Mouse (Mus musculus) common myeloid progenitor, adult 5-6 weeks (primary cell): ENCODE results near the gene Ang. TPM values are rescaled to one million over a fixed set of nuclear protein-coding genes. Genes with fewer than 3 reads are reported as not detected.

ENCODE experiments used
- ATAC-seq: replicated peaks from 2 replicates; pipeline ENCODE4 v1.8.0; 2016; ENCODE audit warnings: low read depth, mild to moderate bottlenecking, moderate TSS enrichment, inconsistent platforms; ENCODE audit not compliant: poor library complexity, severe bottlenecking
- total RNA-seq: library from RNA; stranded (forward); fragments of 200-1000, 187-1606 nt; gene quantifications from 2 replicates; pipeline ENCODE4 v1.2.3, GENCODE M21; 2017

Ang gene
- total RNA-seq, 1 experiment from 2014 or later = 1.1 TPM

DNA sequence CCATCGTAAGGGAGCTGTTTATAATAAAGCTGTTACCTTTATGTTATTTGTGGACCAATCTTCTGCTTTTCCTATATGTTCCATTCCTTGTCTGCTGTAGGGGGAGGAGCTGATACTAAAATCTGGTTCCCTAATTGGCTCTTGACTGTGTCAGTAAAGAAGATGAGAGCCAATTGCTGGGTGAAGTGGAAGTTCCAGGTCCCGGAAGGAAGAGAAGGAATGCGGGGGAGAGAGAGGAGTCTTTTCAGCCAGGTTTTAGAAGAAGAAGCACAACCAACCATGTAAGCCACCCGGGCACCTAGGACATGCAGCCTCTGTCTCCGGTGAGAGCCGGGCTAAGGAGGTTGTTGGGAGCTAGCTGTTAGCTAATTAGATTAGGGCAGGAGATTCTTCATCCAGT lies 34.7 kb downstream of the Ang start:
- ATAC-seq = no peak

DNA sequence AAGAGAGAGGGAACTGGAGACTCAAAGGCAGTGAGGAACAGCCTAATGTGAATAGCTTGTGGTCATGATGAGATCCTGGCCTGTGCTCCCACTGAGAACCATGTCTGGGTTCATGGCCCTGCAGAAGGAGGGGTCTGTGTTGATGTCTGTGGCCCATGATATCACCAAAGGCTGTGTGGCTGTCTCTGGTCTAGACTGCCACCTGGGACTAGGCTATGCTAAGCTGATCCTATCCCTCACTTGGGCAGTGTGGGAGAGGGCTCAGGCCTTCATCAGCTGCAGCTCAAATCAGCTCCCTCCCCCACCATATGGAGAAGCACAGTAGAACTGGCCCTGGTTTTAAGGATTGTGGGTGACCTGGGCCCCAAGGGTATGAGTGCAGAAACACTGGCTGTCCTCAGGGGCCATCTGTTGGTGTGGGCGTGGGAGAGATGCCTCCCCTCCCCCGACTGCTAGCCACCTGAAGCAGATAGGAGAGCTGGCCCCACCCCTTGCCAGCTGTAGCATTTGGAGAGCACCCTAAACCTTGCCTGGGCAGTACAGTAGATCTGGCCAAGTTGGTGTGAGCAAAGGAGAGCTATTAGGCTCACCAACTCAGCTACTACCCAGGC lies 36.8 kb downstream of the Ang start:
- ATAC-seq = peak; percentile 20; the same call in 1 of the 2 replicates

DNA sequence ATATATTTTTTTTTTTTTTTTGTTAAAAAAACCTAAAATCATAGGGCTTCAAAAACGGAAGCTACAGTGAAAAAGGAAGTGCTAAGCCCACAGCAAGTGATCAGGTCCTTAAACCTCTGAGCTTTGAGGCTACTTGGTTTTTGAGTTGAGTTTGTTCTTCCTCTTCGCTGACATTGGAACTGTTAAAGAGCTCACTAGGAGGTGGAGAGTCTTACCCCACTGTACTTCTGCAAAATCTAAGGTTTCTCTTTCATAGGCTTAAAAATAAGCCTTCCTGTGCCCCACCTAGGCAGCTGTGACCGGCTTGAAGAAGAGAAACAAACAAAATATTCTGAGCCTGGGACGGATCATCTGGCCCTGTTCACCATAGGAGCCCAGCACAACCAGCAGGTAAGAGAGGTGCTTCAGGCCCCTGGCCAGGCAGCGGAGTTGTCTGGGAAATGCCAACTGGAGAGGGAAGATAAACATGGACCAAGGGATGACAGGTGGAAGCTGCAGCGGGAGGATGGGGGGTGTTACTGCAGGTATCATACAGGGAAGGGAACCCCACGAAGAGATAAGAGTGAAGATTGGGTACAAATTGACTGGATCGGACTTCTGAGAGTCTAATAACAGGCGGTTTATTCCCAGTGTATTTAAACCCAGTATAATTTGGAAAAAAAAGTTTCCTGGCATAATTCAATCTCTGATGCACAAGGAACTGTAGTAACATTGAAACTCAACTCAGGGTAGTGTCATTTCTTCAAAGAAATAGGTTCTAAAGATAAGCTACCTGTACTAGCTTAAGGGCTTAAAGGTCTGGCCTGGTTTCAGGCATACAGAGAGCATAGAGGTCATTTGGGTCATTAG lies 38.0 kb downstream of the Ang start:
- peak; percentile 61 for ATAC-seq

- ATAC-seq = no peak
Observed at GRCm38 (mm10) chr14:51129624-51129975, 38.6 kb downstream of the Ang start.

DNA sequence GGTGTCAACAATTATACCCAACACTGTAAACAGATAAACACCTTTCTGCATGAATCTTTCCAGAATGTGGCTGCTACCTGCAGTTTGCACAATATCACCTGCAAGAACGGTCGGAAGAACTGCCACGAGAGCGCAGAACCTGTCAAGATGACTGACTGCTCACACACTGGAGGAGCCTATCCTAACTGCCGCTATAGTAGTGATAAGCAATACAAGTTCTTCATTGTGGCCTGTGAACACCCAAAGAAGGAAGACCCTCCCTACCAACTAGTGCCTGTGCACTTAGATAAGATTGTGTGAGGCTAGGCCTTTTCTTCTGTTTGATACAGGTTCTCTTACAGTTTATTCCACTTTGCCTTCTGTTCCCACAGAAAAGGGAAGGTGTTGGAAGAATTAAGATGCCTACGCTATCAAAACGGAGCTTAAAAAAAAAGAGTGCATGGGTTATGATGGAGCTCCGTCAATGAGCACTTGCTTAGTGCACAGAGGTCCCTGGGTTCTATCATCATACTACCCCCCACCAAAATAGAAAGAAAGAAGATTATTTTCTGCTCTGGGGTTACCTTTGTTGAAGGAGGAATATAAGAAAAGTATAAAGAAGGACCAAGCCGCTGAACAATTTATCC lies 39.5 kb downstream of the Ang start:
- peak; percentile 85 for ATAC-seq

DNA sequence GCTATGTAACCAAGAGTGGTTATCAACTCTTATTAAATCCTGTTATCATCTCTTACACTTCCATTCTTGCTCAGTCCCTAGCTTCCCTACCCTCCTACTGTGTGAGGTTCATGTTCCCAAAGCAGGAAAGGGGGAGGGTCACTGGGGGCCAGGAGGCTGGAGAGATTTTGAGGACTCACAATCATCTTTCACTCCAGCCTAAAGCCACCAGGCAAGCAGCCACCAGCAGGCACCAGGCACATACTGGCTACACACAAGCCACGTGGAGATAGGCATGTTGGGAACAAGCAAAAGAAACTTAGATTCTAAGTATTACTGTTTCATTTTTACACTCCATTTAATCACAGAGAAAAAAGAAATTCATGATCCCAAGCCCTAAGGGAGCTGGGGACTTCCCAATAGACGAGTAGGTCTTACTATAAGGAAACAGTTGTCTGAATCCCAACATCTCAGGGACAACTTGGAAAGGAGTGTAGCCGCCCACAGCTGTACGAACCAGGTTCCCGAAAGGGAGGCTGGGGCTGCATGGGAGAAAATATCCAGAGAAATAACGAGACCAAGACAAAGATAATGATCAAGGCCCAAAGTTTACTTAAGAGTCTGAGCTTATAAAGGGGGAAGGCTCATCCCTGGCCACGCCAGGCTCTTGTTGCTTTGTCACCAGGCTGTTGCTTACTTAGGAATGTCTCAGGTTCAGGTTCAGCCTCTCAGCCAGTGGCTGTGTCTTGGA lies 40.3 kb downstream of the Ang start:
- ATAC-seq = no peak

- ATAC-seq = 0 out of 2 replicates have a peak, but pooled peaks have one; percentile 3
Observed at GRCm38 (mm10) chr14:51132372-51132771, 41.4 kb downstream of the Ang start.

GRCm38 (mm10) chr14:51140342-51140741 lies 49.4 kb downstream of the Ang start:
- 0 out of 2 replicates have a peak, but pooled peaks have one; percentile 22 for ATAC-seq

DNA sequence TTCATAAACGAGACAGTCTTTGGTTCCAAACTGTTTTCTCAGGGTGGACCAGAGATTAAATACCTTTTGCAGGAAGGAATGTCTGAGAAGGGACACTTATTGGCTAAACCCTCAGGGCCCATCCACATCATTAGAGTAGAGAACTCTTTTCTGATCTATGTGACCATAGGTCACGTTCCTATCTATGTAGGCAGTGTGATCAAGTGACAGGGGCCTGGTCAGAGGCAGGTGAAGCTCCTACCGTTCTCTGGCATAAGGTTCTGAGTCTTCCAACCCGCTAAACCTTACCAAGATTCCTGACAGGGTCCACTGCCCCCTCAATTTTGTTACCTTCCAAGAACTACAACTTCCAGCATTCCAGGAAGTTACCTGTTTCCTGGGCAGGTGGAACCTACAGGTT lies 51.2 kb downstream of the Ang start:
- no peak for ATAC-seq

- ATAC-seq = no peak; the same call in 1 of the 2 replicates
Observed at GRCm38 (mm10) chr14:51142568-51142967, 51.6 kb downstream of the Ang start.

DNA sequence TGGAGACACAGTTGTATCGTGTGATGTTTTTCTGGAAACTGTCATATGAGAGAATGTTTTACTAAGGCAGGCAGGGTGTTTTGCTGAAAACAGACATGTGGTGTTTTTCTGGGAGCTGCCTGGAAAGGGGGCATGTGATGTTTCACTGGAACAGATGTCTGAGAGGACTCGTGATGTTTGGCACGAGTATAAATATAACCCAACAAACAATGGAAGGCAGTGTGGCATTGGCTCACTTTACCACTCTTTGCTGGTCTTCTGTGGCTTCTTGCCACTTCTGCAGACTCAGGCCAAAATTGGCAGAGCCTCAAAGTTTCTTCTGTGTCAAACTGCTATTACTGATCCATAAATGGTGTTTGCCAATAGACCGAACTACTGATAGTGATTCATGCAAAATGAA lies 52.3 kb downstream of the Ang start:
- no peak for ATAC-seq

- ATAC-seq = peak; percentile 50; the same call in 1 of the 2 replicates
Observed at GRCm38 (mm10) chr14:51143937-51144336, 53.0 kb downstream of the Ang start.

GRCm38 (mm10) chr14:51144451-51144850 lies 53.5 kb downstream of the Ang start:
- ATAC-seq = no peak

GRCm38 (mm10) chr14:51145521-51145920 lies 54.6 kb downstream of the Ang start:
- no peak for ATAC-seq

DNA sequence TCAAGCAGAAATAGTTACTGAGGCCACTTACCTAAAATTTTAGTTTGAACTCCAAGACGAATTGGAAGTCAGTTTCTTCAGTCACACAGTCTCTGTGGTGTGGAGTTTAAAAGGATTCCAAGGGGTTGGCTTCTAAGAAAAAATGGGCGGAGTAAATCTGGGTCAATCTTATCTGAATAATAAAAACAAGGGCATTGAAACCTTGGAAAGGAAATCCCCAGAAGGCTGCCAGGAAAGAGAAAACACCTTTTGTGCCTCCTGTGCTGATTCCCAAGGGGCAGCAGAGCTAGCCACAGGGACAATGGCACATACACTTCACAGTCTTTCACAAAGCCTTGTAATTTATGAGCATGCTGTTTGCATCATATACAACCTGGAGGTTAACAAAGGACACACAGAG lies 55.7 kb downstream of the Ang start, which contains the start of gene Rnase1:
Rnase1 (minus strand) TSS at position 101 of the 400 bp plus-strand sequence.
- ATAC-seq = no peak

- ATAC-seq = no peak
Observed at GRCm38 (mm10) chr14:51148006-51148405, 57.1 kb downstream of the Ang start.

- no peak for ATAC-seq
Observed at GRCm38 (mm10) chr14:51149164-51149563, 58.2 kb downstream of the Ang start.

DNA sequence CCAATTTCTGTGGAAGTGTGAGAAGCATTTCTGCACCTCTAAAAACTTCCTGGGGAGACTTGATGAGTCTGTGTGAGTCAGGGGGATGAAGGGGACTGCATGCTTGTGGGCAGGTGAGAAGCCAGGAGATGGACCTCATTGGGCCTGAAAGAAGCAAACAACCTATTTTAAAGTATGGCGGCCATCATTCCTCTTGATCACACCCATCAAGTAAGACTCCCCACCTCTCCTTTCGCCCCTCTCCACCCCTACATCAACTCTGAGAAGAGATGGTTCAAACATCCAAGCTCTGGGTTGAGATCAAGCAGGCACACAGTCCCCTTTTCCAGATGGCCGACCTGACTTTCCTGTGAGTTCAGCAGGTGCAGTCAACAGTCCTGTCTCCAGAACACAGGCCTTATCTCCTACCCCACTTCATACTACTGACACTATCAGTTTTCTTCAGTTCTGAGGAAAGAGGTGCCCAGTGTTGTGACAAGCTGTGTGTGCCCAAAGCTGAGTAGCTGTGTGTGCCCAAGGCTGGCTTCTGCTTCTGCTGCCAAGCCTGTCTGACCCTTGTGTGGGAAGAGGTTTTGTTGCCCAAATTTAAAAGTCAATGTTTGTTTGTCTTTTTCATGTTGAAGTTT lies 59.4 kb downstream of the Ang start:
- no peak for ATAC-seq
